Mouse (Mus musculus) intestine, embryonic 16.5 days (tissue): ENCODE results near the gene Ciao1. TPM values are rescaled to one million over a fixed set of nuclear protein-coding genes. Genes with fewer than 3 reads are reported as not detected.

Experiments
- ATAC-seq: fragments of 200-750 bp; cut with Nextera tagmentation; 2 replicates; pipeline ENCODE4 v1.8.0; 2017; ENCODE audit warnings: moderate TSS enrichment, moderate library complexity
- H3K27ac ChIP-seq: fragments of 300-500 bp; sonication (generic); 2 replicates; pipeline ENCODE4 v1.5.1; 2014; ENCODE audit warnings: mild to moderate bottlenecking, low read length
- H3K27me3 ChIP-seq: fragments of 300-500 bp; sonication (generic); replicated peaks from 2 replicates; pipeline ENCODE4 v1.6.1; 2014; ENCODE audit warnings: low read length, control low read depth, mixed read lengths; ENCODE audit not compliant: control insufficient read depth, insufficient read depth
- H3K36me3 ChIP-seq: fragments of 300-500 bp; sonication (generic); 2 replicates; pipeline ENCODE4 v1.6.1; 2014; ENCODE audit warnings: low read length, control low read depth; ENCODE audit not compliant: control insufficient read depth, insufficient read depth
- H3K4me1 ChIP-seq: fragments of 300-500 bp; sonication (generic); 2 replicates; pipeline ENCODE4 v1.6.1; 2014; ENCODE audit warnings: low read length, control low read depth, mixed read lengths; ENCODE audit not compliant: control insufficient read depth, insufficient read depth
- H3K4me2 ChIP-seq: fragments of 300-500 bp; sonication (generic); 2 replicates; pipeline ENCODE4 v1.6.1; 2014; ENCODE audit warnings: low read depth, low read length, control low read depth
- H3K4me3 ChIP-seq: fragments of 300-500 bp; sonication (generic); 2 replicates; pipeline ENCODE4 v1.5.1; 2014; ENCODE audit warnings: mild to moderate bottlenecking, low read length
- H3K9ac ChIP-seq: fragments of 300-500 bp; sonication (generic); 2 replicates; pipeline ENCODE4 v1.6.1; 2014; ENCODE audit warnings: low read depth, low read length
- H3K9me3 ChIP-seq: fragments of 300-500 bp; sonication (generic); 2 replicates; pipeline ENCODE4 v1.6.1; 2016; ENCODE audit warnings: low read length, control low read depth; ENCODE audit not compliant: control insufficient read depth
- WGBS: fragments of 180-500 bp; shearing (Covaris S2); extraction: QIAGEN DNeasy Blood & Tissue Kit; methylation state at CpG from one replicate; pipeline ENCODE4 v1.1.7; 2014; 5-methylcytosine and 5-hydroxymethylcytosine counted together
- polyA plus RNA-seq: library from polyadenylated mRNA; unstranded; fragments of >200 nt; fragmentation: Nextera tagmentation; extraction: Ambion mirVana; gene quantifications from 2 replicates; pipeline ENCODE4 v1.2.1, GENCODE M21; 2015

Ciao1 gene
- polyA plus RNA-seq, 1 experiment from 2014 or later = 63.3 TPM

- Histone ChIP-seq H3K9ac (peak overlapping the region; percentile 93), H3K4me3 (peak overlapping the region; percentile 87), H3K27me3 (no peaks in the 10 kb centered on the region), H3K27ac (peak overlapping the region; percentile 98), H3K4me1 (peaks cover 13% of the 10 kb centered on the region), H3K36me3 (no peaks in the 10 kb centered on the region), H3K4me2 (peak overlapping the region; percentile 80), H3K9me3 (no peaks in the 10 kb centered on the region)
- under 1% methylated on average over 66 of the region's 75 CpGs for WGBS
- peak; percentile 94 for ATAC-seq
These were observed 22.9 kb upstream of the Ciao1 start for GRCm38 (mm10) chr2:127270300-127271041.

- peak within 1 kb of the TSS; percentile 87 for H3K4me3 ChIP-seq
- WGBS = under 1% methylated on average over 49 of the region's 49 CpGs
- H3K9ac ChIP-seq = peak within 1 kb of the TSS; percentile 93
- peak within 1 kb of the TSS; percentile 80 for H3K4me2 ChIP-seq
- peak within 1 kb of the TSS; percentile 98 for H3K27ac ChIP-seq
- H3K27me3 ChIP-seq = no peaks in the 10 kb centered on the region
- no peaks in the 10 kb centered on the region for H3K36me3 ChIP-seq
- ATAC-seq = peak; percentile 99
- peaks cover 7% of the 10 kb centered on the region for H3K4me1 ChIP-seq
- no peaks in the 10 kb centered on the region for H3K9me3 ChIP-seq
These were observed 22.1 kb upstream of the Ciao1 start, which contains the start of gene Stard7 for GRCm38 (mm10) chr2:127269491-127270299. Gene Stard7, plus strand, starts transcription at chr2:127270218.

GRCm38 (mm10) chr2:127267854-127268253, 20.2 kb upstream of the Ciao1 start:
- peaks cover 3% of the 10 kb centered on the region for H3K4me1 ChIP-seq
- H3K4me2 ChIP-seq = no peak overlapping the region
- H3K4me3 ChIP-seq = no peak overlapping the region
- H3K27me3 ChIP-seq = no peaks in the 10 kb centered on the region
- no peak for ATAC-seq
- H3K9me3 ChIP-seq = no peaks in the 10 kb centered on the region
- 44% methylated on average over 4 of the region's 4 CpGs for WGBS
- H3K36me3 ChIP-seq = no peaks in the 10 kb centered on the region
- H3K27ac ChIP-seq = no peak overlapping the region
- no peak overlapping the region for H3K9ac ChIP-seq

GRCm38 (mm10) chr2:127262480-127262879, 14.9 kb upstream of the Ciao1 start:
- Histone ChIP-seq H3K4me2 (no peak overlapping the region), H3K36me3 (no peaks in the 10 kb centered on the region; the same call in 1 of the 2 replicates)
- ATAC-seq = no peak

GRCm38 (mm10) chr2:127259340-127259739, 11.7 kb upstream of the Ciao1 start:
- 84% methylated on average over 5 of the region's 5 CpGs for WGBS
- Histone ChIP-seq H3K4me2 (no peak overlapping the region), H3K27me3 (no peaks in the 10 kb centered on the region), H3K9ac (no peak overlapping the region), H3K4me1 (no peaks in the 10 kb centered on the region), H3K4me3 (no peak overlapping the region), H3K27ac (no peak overlapping the region), H3K36me3 (no peaks in the 10 kb centered on the region; the same call in none of the 2 replicates), H3K9me3 (no peaks in the 10 kb centered on the region)
- no peak for ATAC-seq

More at GRCm38 (mm10) chr2:127262480-127262879, 14.9 kb upstream of the Ciao1 start:
- Histone ChIP-seq H3K4me3 (no peak overlapping the region), H3K4me1 (no peaks in the 10 kb centered on the region), H3K9me3 (no peaks in the 10 kb centered on the region), H3K27ac (no peak overlapping the region), H3K9ac (no peak overlapping the region), H3K27me3 (no peaks in the 10 kb centered on the region)

- H3K27me3 ChIP-seq = no peaks in the 10 kb centered on the region
- H3K27ac ChIP-seq = no peak overlapping the region
- no peaks in the 10 kb centered on the region for H3K9me3 ChIP-seq
- H3K9ac ChIP-seq = no peak overlapping the region
- no peak for ATAC-seq
- WGBS = 84% methylated on average over 6 of the region's 6 CpGs
- H3K4me2 ChIP-seq = no peak overlapping the region
- no peak overlapping the region for H3K4me3 ChIP-seq
- peaks cover 7% of the 10 kb centered on the region; the same call in 1 of the 2 replicates for H3K4me1 ChIP-seq
- no peaks in the 10 kb centered on the region; the same call in none of the 2 replicates for H3K36me3 ChIP-seq
These were observed 7.7 kb upstream of the Ciao1 start for GRCm38 (mm10) chr2:127255294-127255693.

GRCm38 (mm10) chr2:127254604-127255134, 7.1 kb upstream of the Ciao1 start:
- H3K9ac ChIP-seq = no peak overlapping the region; the same call in 1 of the 2 replicates
- H3K27me3 ChIP-seq = no peaks in the 10 kb centered on the region
- H3K9me3 ChIP-seq = no peaks in the 10 kb centered on the region
- H3K4me1 ChIP-seq = peaks cover 7% of the 10 kb centered on the region; the same call in 1 of the 2 replicates
- no peak for ATAC-seq
- WGBS = 85% methylated on average over 3 of the region's 3 CpGs
- no peak overlapping the region for H3K4me3 ChIP-seq
- H3K27ac ChIP-seq = no peak overlapping the region
- H3K4me2 ChIP-seq = no peak overlapping the region
- H3K36me3 ChIP-seq = no peaks in the 10 kb centered on the region; the same call in none of the 2 replicates

GRCm38 (mm10) chr2:127252787-127253186, 5.2 kb upstream of the Ciao1 start:
- Histone ChIP-seq H3K27me3 (no peaks in the 10 kb centered on the region), H3K27ac (no peak overlapping the region), H3K4me1 (peaks cover 15% of the 10 kb centered on the region; the same call in 1 of the 2 replicates), H3K9me3 (no peaks in the 10 kb centered on the region), H3K4me3 (no peak overlapping the region), H3K36me3 (no peaks in the 10 kb centered on the region; the same call in 1 of the 2 replicates), H3K4me2 (no peak overlapping the region), H3K9ac (no peak overlapping the region)
- 74% methylated on average over 5 of the region's 5 CpGs for WGBS
- ATAC-seq = no peak
